In the genomic region with DNA sequence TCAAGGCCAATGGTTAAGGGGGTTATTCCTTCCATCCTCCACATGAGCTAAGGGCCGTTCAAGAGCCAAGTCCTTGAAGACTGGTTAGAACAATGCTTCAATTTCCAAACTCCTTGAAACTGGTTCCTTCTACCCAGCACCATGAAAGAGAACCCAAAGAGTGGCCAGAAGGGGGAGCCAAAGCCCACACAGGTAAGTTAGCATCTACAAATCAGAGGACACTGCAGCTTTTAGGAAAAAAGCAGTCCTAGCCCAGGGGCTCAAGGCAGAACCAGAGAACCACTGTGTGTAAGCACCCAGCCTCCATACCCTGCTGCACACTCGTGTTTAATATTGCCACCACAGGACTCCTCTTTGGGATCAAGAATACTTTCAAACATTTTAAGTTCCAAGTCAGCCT, we compare ENCODE assay signal across 8 mouse cellular contexts. TPM values are rescaled to one million over a fixed set of nuclear protein-coding genes. Genes with fewer than 3 reads are reported as not detected.
A peak's percentile ranks its signal among the peaks of the same experiment; 100 is the strongest.
DNase-seq lines count a peak whose midpoint lies in the region; ATAC-seq and TF ChIP-seq lines count a peak whose summit lies in the region.

No protein-coding gene starts in this region.

- WGBS in lung, postnatal 0 days: 39% methylated on average over 2 of the region's 2 CpGs

- no peak overlapping the region for H3K27ac ChIP-seq in lung, postnatal 0 days (ENCODE audit: low read length)

- peak; percentile 30; the same call in 1 of the 2 replicates for ATAC-seq in lung, postnatal 0 days

- H3K9ac ChIP-seq in lung, postnatal 0 days (replicated peaks; ENCODE audit: low read depth): no peak overlapping the region

- TF ChIP-seq CTCF in lung, postnatal 0 days (IDR thresholded peaks at IDR 0.05): peak; percentile 84

- H3K4me1 ChIP-seq in lung, postnatal 0 days (ENCODE audit: insufficient read depth, low read depth, low read length): no peaks in the 10 kb centered on the region

- H3K4me2 ChIP-seq in lung, postnatal 0 days (replicated peaks; ENCODE audit: low read depth, low read length): no peak overlapping the region

- H3K9me3 ChIP-seq in lung, postnatal 0 days (ENCODE audit: low read length): no peaks in the 10 kb centered on the region

- H3K4me3 ChIP-seq in lung, postnatal 0 days (ENCODE audit: low read depth, low read length): no peak overlapping the region

- TF ChIP-seq EP300 in lung, postnatal 0 days (IDR thresholded peaks at IDR 0.05): no peak

- no peaks in the 10 kb centered on the region for H3K27me3 ChIP-seq in lung, postnatal 0 days (replicated peaks; ENCODE audit: insufficient read depth, low read length)

- H3K36me3 ChIP-seq in lung, postnatal 0 days (ENCODE audit: insufficient read depth, low read length): peaks cover 22% of the 10 kb centered on the region

- peak; percentile 64 to 65 for DNase-seq in adrenal gland, adult 18-20 months (ENCODE audit: low spot score in 2 of 2)
- DNase-seq in adrenal gland, postnatal 4 days (ENCODE audit: low spot score in 2 of 2): no peak
- DNase-seq in MN1 (ENCODE audit: low spot score): peak; percentile 58
- peak; percentile 83 to 86 for DNase-seq in cerebellum, postnatal 10 days
- peak; percentile 39 to 42 for DNase-seq in gastrocnemius, adult 8-10 months (ENCODE audit: low spot score in 2 of 2)
- peak; percentile 81 for DNase-seq in layer of hippocampus, adult 11-12 months (ENCODE audit: low spot score)
- DNase-seq in lung, postnatal 0 days (ENCODE audit: low spot score): peak; percentile 78
- DNase-seq in right cerebral cortex, postnatal 25 days: peak; percentile 31

RNA-seq across cellular contexts. Expression of gene Ikbke, which starts 11.2 kb away (rescaled TPM):
- 10 to 100 TPM; 11.9 to 16.1 TPM for total RNA-seq in adrenal gland, adult 18-20 months (2021)
- 10 to 100 TPM; 19.5 to 20.0 TPM for total RNA-seq in adrenal gland, postnatal 4 days (2021)
- 1 to 10 TPM in 1 of 4 experiments, under 1 TPM in 2, not detected in 1; 0.41 to 1.4 (median 0.70) TPM for total RNA-seq in gastrocnemius, adult 8-10 months (2022)
- 2.9 and 4.1 TPM in 2 replicates for polyA plus RNA-seq in lung, postnatal 0 days (2015; fragmentation: Nextera tagmentation; extraction: Ambion mirVana)

RNA-seq across cellular contexts. Expression of gene Rassf5, which starts 45.6 kb away (rescaled TPM):
- 10 to 100 TPM; 11.4 to 11.6 TPM for total RNA-seq in adrenal gland, adult 18-20 months (2021)
- 10 to 100 TPM; 11.1 to 14.1 TPM for total RNA-seq in adrenal gland, postnatal 4 days (2021)
- 1 to 10 TPM in 1 of 4 experiments, under 1 TPM in 2, not detected in 1; 0.35 to 1.1 (median 0.39) TPM for total RNA-seq in gastrocnemius, adult 8-10 months (2022)
- 7.5 and 8.3 TPM in 2 replicates for polyA plus RNA-seq in lung, postnatal 0 days (2015; fragmentation: Nextera tagmentation; extraction: Ambion mirVana)

Comparison
In these comparisons a context has a peak if more than half of its experiments do, and no peak if none do; other contexts are left out.
1. DNase-seq: peak in adrenal gland, adult 18-20 months (2 of 2), MN1 (single experiment), cerebellum, postnatal 10 days (2 of 2), gastrocnemius, adult 8-10 months (2 of 2), layer of hippocampus, adult 11-12 months (single experiment), lung, postnatal 0 days (single experiment) and right cerebral cortex, postnatal 25 days (single experiment); none in adrenal gland, postnatal 4 days (0 of 2).
2. RNA of gene Ikbke, which starts 11.2 kb away (total RNA-seq): 19.5 to 20.0 TPM in adrenal gland, postnatal 4 days and 11.9 to 16.1 TPM in adrenal gland, adult 18-20 months; 0.41 to 1.4 TPM in gastrocnemius, adult 8-10 months; every median in the first group is over 4 times any median in the second.
3. RNA of gene Rassf5, which starts 45.6 kb away (total RNA-seq): 11.1 to 14.1 TPM in adrenal gland, postnatal 4 days and 11.4 to 11.6 TPM in adrenal gland, adult 18-20 months; 0.35 to 1.1 TPM in gastrocnemius, adult 8-10 months; every median in the first group is over 4 times any median in the second.